Mouse (Mus musculus): ENCODE results near the gene Helb. TPM values are rescaled to one million over a fixed set of nuclear protein-coding genes. Genes with fewer than 3 reads are reported as not detected.

Helb gene
- polyA plus RNA-seq (2021; fragmentation: Nextera tagmentation) = 0.93 and 0.96 TPM in 2 replicates
- long read RNA-seq, experiment 1, full-length matches to known transcripts = 4 of 6 reads
- long read RNA-seq, experiment 1, partial matches to known transcripts = 2 of 6 reads
- long read RNA-seq, experiment 1, other reads (novel, unspliced or antisense) = 0 of 6 reads
- long read RNA-seq, experiment 2, partial matches to known transcripts = 1 of 1 reads
- long read RNA-seq, experiment 2, other reads (novel, unspliced or antisense) = 0 of 1 reads

GRCm38 (mm10) chr10:120112507-120113396, at the start of gene Helb:
Gene Helb, minus strand, starts transcription at chr10:120112987.

Other genes starting within 250 kb of the Helb start
- 139 and 145 TPM in 2 replicates for gene Tmbim4, start 88.6 kb upstream of the Helb start, polyA plus RNA-seq (2021; fragmentation: Nextera tagmentation)
- gene Irak3, start 89.1 kb upstream of the Helb start, polyA plus RNA-seq (2021; fragmentation: Nextera tagmentation) = 0.67 and 1.1 TPM in 2 replicates
- gene Llph, start 114.1 kb upstream of the Helb start, polyA plus RNA-seq (2021; fragmentation: Nextera tagmentation) = 80.7 and 85.9 TPM in 2 replicates